ENCODE assay signal across 8 mouse cellular contexts in genomic region chr5:75247070-75247740, GRCm38 (mm10).
A peak's percentile ranks its signal among the peaks of the same experiment; 100 is the strongest.
DNase-seq lines count a peak whose midpoint lies in the region; ATAC-seq and TF ChIP-seq lines count a peak whose summit lies in the region.

No protein-coding gene starts in this region.

- no peak overlapping the region for H3K9ac ChIP-seq in embryonic facial prominence, embryonic 15.5 days
- no peak overlapping the region for H3K9ac ChIP-seq in midbrain, embryonic 15.5 days

- H3K4me2 ChIP-seq in embryonic facial prominence, embryonic 15.5 days (replicated peaks): peak overlapping the region; percentile 20; the same call in 1 of the 2 replicates
- H3K4me2 ChIP-seq in midbrain, embryonic 15.5 days: peak overlapping the region; percentile 23; the same call in 1 of the 2 replicates

- peak; percentile 28 for DNase-seq in heart, adult 11 months
- DNase-seq in heart, adult 18-20 months: no peak
- peak; percentile 44 to 49 for DNase-seq in layer of hippocampus, adult 2 months (ENCODE audit: low spot score in 2 of 2)
- no peak for DNase-seq in spleen, adult 18-20 months
- no peak for DNase-seq in kidney, adult 8-10 months
- DNase-seq in testis, postnatal 10 days (ENCODE audit: low spot score): no peak

- H3K27ac ChIP-seq in embryonic facial prominence, embryonic 15.5 days (replicated peaks): no peak overlapping the region
- no peak overlapping the region for H3K27ac ChIP-seq in layer of hippocampus, adult 2 months
- no peak overlapping the region for H3K27ac ChIP-seq in midbrain, embryonic 15.5 days

- H3K36me3 ChIP-seq in embryonic facial prominence, embryonic 15.5 days: no peaks in the 10 kb centered on the region
- H3K36me3 ChIP-seq in midbrain, embryonic 15.5 days (replicated peaks): no peaks in the 10 kb centered on the region

- H3K4me3 ChIP-seq in embryonic facial prominence, embryonic 15.5 days (replicated peaks): no peak overlapping the region
- H3K4me3 ChIP-seq in layer of hippocampus, adult 2 months: no peak overlapping the region
- H3K4me3 ChIP-seq in midbrain, embryonic 15.5 days: no peak overlapping the region

- no peak for TF ChIP-seq CTCF in layer of hippocampus, adult 2 months (conservative IDR thresholded peaks at IDR 0.05)

- H3K9me3 ChIP-seq in embryonic facial prominence, embryonic 15.5 days (replicated peaks): no peaks in the 10 kb centered on the region
- H3K9me3 ChIP-seq in midbrain, embryonic 15.5 days: no peaks in the 10 kb centered on the region

- no peaks in the 10 kb centered on the region for H3K4me1 ChIP-seq in embryonic facial prominence, embryonic 15.5 days
- H3K4me1 ChIP-seq in midbrain, embryonic 15.5 days: peaks cover 7% of the 10 kb centered on the region; the same call in 1 of the 2 replicates

- no peak for ATAC-seq in embryonic facial prominence, embryonic 15.5 days (ENCODE audit: insufficient number of reproducible peaks, low FRiP score, low TSS enrichment, low read depth)
- peak; percentile 71 for ATAC-seq in midbrain, embryonic 15.5 days (replicated peaks)

- 46% methylated on average over 25 of the region's 25 CpGs for WGBS in embryonic facial prominence, embryonic 15.5 days
- WGBS in midbrain, embryonic 15.5 days: 51% methylated on average over 25 of the region's 25 CpGs

- H3K27me3 ChIP-seq in embryonic facial prominence, embryonic 15.5 days: no peaks in the 10 kb centered on the region
- H3K27me3 ChIP-seq in midbrain, embryonic 15.5 days (replicated peaks): no peaks in the 10 kb centered on the region

Comparison
In these comparisons a context has a peak if more than half of its experiments do, and no peak if none do; other contexts are left out.
1. DNase-seq: peak in heart, adult 11 months (single experiment) and layer of hippocampus, adult 2 months (2 of 2); none in heart, adult 18-20 months (0 of 2), spleen, adult 18-20 months (0 of 2), kidney, adult 8-10 months (0 of 2) and testis, postnatal 10 days (single experiment).